Mouse (Mus musculus) ES-Bruce4 (cell line): ENCODE measurements around the gene Lin7b. TPM values are rescaled to one million over a fixed set of nuclear protein-coding genes. Genes with fewer than 3 reads are reported as not detected.

Experiments used
- H3K27ac ChIP-seq: 2 replicates; pipeline ENCODE4 v1.5.1; 2012; ENCODE audit warnings: low read length, inconsistent platforms; ENCODE audit not compliant: insufficient read depth
- H3K27me3 ChIP-seq: 2 replicates; pipeline ENCODE4 v1.6.1; 2012; ENCODE audit warnings: mild to moderate bottlenecking, low read length, inconsistent platforms; ENCODE audit not compliant: control insufficient read depth, poor library complexity, insufficient read depth, severe bottlenecking
- H3K36me3 ChIP-seq: 2 replicates; pipeline ENCODE4 v1.6.1; 2012; ENCODE audit warnings: inconsistent platforms, mild to moderate bottlenecking, low read length, moderate library complexity; ENCODE audit not compliant: control insufficient read depth, poor library complexity, insufficient read depth, severe bottlenecking
- H3K4me1 ChIP-seq: one replicate; pipeline ENCODE4 v1.8.1; 2011; ENCODE audit warnings: low read length; ENCODE audit not compliant: control insufficient read depth, insufficient read depth
- H3K4me3 ChIP-seq: 2 replicates; pipeline ENCODE4 v1.5.1; 2011; ENCODE audit warnings: low read depth, mild to moderate bottlenecking, low read length
- H3K9ac ChIP-seq: 2 replicates; pipeline ENCODE4 v1.6.1; 2012; ENCODE audit warnings: low read depth, mild to moderate bottlenecking, inconsistent platforms; ENCODE audit not compliant: poor library complexity, severe bottlenecking
- H3K9me3 ChIP-seq: replicated peaks from 2 replicates; pipeline ENCODE4 v1.6.1; 2012; ENCODE audit warnings: mild to moderate bottlenecking, low read length, inconsistent platforms; ENCODE audit not compliant: control insufficient read depth, poor library complexity, insufficient read depth, severe bottlenecking
- CTCF ChIP-seq: IDR thresholded peaks from one replicate; pipeline ENCODE4 v1.8.1; 2011; ENCODE audit warnings: low read depth, low read length
- EP300 ChIP-seq: IDR thresholded peaks from 2 replicates; pipeline ENCODE4 v1.6.1; 2011; ENCODE audit warnings: low read depth, low read length; ENCODE audit not compliant: insufficient read depth
- POLR2A ChIP-seq: IDR thresholded peaks from one replicate; pipeline ENCODE4 v1.8.1; 2011; ENCODE audit warnings: low read length; ENCODE audit not compliant: insufficient read depth
- polyA plus RNA-seq: library from polyadenylated mRNA; stranded (reverse); fragments of >200 nt; gene quantifications from 2 replicates; pipeline ENCODE4 v1.2.4, GENCODE M21; 2011; ENCODE audit warnings: low read depth; ENCODE audit not compliant: missing spikeins, insufficient read depth, insufficient read length

The Lin7b gene
- polyA plus RNA-seq, 1 experiment: 0.88 TPM

DNA sequence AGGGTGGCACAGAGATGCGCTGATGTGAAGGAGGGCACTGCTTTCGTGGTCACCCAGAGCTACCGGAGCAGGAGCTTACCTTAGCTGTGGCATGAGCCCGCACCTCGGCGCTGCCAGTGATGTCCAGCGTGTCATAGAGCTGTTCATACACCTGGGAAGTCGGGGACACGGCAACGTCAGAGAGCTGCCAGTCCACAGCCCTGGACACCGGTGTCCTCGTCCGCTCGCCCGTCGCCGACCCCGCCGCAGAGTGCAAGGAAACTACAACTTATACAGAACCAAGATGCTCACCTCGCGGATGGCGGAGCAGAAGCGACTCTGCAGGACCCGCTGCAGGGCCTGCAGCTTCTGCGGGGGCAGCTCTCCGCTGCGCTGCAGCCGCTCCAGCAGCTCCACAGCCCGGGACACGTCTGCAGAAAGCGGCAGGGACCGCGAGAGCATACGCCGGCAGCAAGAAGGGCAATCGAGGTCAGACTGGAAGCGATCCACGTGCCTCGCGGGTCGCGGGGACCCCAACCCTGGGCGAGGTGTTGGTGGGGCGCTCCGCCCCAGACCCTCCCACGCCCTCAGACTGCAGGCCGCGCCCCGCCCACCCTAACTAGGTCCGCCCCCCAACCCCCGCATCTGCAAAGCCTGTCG, 428 bp downstream of the Lin7b start:
- no peaks in the 10 kb centered on the region for H3K27me3 ChIP-seq
- peak overlapping the region; percentile 53 for H3K4me3 ChIP-seq
- TF ChIP-seq POLR2A: no peak
- TF ChIP-seq CTCF: no peak
- no peak for TF ChIP-seq EP300
- H3K9me3 ChIP-seq: no peaks in the 10 kb centered on the region
- peaks cover 11% of the 10 kb centered on the region for H3K36me3 ChIP-seq
- H3K4me1 ChIP-seq: no peaks in the 10 kb centered on the region
- H3K27ac ChIP-seq: no peak overlapping the region
- 0 out of 2 replicates have a peak overlapping the region, but pooled peaks have one; percentile 4 for H3K9ac ChIP-seq

DNA sequence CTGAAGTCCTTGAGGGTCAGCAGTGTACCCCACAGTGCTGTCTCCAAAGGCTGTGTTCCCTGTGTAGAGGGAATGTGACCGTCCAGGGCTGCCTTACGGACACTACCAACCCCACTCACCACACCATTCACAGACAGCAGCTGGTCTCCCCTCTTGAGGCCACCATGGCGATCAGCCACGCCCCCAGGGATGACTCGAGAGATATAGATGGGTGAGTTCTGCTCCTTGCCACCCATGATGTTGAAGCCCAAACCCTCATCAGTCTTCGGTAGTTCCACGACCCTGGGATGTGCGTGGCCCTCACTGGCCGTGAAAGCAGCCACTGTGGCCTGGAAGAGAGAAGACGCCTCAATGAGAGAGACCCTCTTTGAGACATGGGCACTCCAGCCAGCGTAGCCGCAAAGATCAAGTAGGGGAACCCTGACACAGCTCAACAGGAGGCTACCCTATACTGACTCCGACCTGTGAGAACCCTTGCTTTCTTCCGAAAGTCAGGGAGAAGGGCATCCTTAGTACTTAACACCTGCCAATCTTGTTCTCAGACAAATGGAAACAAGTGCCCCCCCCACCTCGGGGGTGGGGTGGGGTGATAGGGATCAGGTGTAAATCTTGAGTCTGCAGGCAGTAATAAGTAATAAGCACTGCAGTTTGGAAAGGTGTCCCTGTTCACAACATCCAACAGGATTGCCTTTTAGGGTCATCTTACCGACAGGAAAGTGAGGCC, 1.2 kb downstream of the Lin7b start:
- Histone ChIP-seq H3K9me3 (no peaks in the 10 kb centered on the region), H3K4me3 (no peak overlapping the region), H3K4me1 (no peaks in the 10 kb centered on the region), H3K27ac (no peak overlapping the region), H3K9ac (no peak overlapping the region), H3K36me3 (peaks cover 7% of the 10 kb centered on the region; the same call in 1 of the 2 replicates), H3K27me3 (no peaks in the 10 kb centered on the region)
- no peak for TF ChIP-seq POLR2A
- no peak for TF ChIP-seq EP300
- no peak for TF ChIP-seq CTCF

DNA sequence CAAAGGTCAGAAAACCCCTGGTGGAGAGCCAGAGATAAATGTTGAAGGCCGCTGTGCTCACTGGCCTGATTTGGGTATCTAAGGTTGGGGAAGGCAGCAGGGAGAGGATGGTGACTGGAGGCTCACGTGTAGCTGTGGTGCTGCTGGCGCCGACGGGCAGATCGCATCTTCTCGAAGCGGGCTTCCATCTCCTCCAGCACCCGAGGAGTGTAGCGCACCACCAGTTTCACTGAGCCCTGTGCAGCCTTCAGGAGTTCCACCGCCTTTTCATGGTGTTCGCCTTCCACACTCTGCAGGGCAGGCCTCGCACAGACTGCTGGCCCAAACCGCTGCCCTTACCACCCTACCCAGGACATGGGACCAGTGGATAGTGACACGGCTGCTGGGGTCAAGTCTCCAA, 2.2 kb downstream of the Lin7b start:
- H3K9me3 ChIP-seq: no peaks in the 10 kb centered on the region
- H3K4me3 ChIP-seq: peak overlapping the region; percentile 82
- no peak for TF ChIP-seq EP300
- no peak for TF ChIP-seq CTCF
- no peak for TF ChIP-seq POLR2A
- H3K9ac ChIP-seq: peak overlapping the region; percentile 50
- no peaks in the 10 kb centered on the region for H3K36me3 ChIP-seq
- H3K27ac ChIP-seq: no peak overlapping the region
- H3K4me1 ChIP-seq: no peaks in the 10 kb centered on the region
- H3K27me3 ChIP-seq: no peaks in the 10 kb centered on the region

DNA sequence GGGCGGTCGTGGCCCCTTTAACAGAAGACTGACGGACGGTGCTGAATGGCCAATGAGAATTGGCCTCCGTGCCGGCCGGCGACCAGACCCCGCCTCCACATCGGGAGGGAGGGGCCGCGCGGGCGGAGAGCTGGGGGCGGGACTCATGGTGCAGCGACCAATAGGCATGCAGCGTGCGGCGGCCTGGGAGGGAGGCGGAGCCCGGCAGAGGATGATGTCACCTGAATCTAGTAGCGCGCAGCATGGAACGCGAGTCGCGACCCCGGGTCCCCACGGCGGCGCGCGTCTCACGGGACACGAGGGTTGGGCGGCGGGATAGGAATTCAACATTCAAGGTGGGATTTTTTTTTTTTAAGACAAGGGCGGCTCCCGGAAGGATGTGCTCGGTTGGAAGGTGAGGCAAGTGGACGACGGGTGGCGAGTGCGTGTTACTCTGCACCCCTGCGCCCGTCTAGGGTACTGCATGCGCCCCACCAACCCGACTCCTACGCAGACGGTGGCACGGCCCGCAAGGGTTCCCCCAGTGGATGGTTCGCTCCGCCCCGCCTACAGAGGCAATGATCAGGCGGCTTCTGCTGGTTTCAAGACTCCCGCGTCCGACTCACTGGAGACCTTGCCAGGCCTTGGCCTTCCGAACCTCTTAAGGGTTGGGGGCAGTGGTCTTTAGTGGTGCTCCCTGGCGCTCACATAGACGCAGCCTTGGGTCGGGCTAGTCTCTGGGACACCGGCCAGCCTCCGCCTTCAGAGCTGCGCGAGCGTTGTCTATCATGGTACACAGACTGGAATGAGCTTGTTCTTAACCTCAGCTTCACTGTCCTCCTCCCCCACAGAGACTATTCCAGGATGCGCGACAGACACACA, 3.1 kb downstream of the Lin7b start:
- no peaks in the 10 kb centered on the region for H3K36me3 ChIP-seq
- no peaks in the 10 kb centered on the region for H3K9me3 ChIP-seq
- no peaks in the 10 kb centered on the region for H3K27me3 ChIP-seq
- H3K4me1 ChIP-seq: no peaks in the 10 kb centered on the region
- H3K4me3 ChIP-seq: peak overlapping the region; percentile 82
- peak; percentile 49 for TF ChIP-seq CTCF
- peak; percentile 44; the same call in 1 of the 2 replicates for TF ChIP-seq EP300
- TF ChIP-seq POLR2A: peak; percentile 33
- no peak overlapping the region for H3K27ac ChIP-seq
- H3K9ac ChIP-seq: peak overlapping the region; percentile 76

DNA sequence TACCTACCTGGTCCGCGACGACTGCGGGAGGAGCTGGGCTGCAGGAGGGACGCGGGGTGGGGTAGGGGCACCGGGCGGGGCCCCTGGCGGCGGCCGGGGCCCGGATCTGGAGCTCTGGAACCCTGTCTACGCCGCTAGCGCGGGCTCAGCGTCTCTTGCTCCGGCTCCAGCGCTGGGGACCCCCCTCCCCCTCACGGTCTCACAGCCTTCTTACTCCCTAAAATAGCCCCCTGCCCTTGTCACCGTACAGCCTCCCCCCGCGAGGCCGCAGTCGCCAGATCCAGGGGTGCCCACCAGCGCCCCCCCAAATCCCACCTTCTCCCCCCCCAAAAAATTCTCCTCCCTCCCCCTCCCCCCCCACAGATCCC, 3.7 kb downstream of the Lin7b start, which contains the start of gene Ppfia3:
Gene Ppfia3, minus strand, starts transcription at position 368 of the 368 bp plus-strand sequence.
- peak within 1 kb of the TSS; percentile 76 for H3K9ac ChIP-seq
- no peaks in the 10 kb centered on the region for H3K36me3 ChIP-seq
- H3K4me3 ChIP-seq: peak within 1 kb of the TSS; percentile 82
- no peaks in the 10 kb centered on the region for H3K9me3 ChIP-seq
- TF ChIP-seq EP300: no peak
- TF ChIP-seq POLR2A: no peak
- no peak for TF ChIP-seq CTCF
- no peaks in the 10 kb centered on the region for H3K4me1 ChIP-seq
- H3K27me3 ChIP-seq: no peaks in the 10 kb centered on the region
- no peak within 1 kb of the TSS for H3K27ac ChIP-seq
